Mouse (Mus musculus) heart, embryonic 10.5 days (tissue): ENCODE results near the gene Cwc27. TPM values are rescaled to one million over a fixed set of nuclear protein-coding genes. Genes with fewer than 3 reads are reported as not detected.
A peak's percentile ranks its signal among the peaks of the same experiment; 100 is the strongest.

Source experiments
- DNase-seq: peaks from one replicate; pipeline ENCODE4 v3.0.0-alpha.2; 2017; ENCODE audit warnings: low spot score
- H3K27ac ChIP-seq: fragments of 300-500 bp; sonication (generic); 2 replicates; pipeline ENCODE4 v1.5.1; 2016; ENCODE audit warnings: mild to moderate bottlenecking
- H3K27me3 ChIP-seq: fragments of 300-500 bp; sonication (generic); 2 replicates; pipeline ENCODE4 v1.6.1; 2016; ENCODE audit warnings: mild to moderate bottlenecking; ENCODE audit not compliant: poor library complexity, insufficient read depth, severe bottlenecking
- H3K36me3 ChIP-seq: fragments of 300-500 bp; sonication (generic); 2 replicates; pipeline ENCODE4 v1.6.1; 2016; ENCODE audit warnings: mild to moderate bottlenecking, moderate library complexity
- H3K4me1 ChIP-seq: fragments of 300-500 bp; sonication (generic); 2 replicates; pipeline ENCODE4 v1.6.1; 2016; ENCODE audit warnings: mild to moderate bottlenecking
- H3K4me3 ChIP-seq: fragments of 300-500 bp; sonication (generic); 2 replicates; pipeline ENCODE4 v1.5.1; 2016; ENCODE audit warnings: mild to moderate bottlenecking, moderate library complexity
- H3K9me3 ChIP-seq: fragments of 300-500 bp; sonication (generic); 2 replicates; pipeline ENCODE4 v1.6.1; 2016; ENCODE audit warnings: mild to moderate bottlenecking, moderate library complexity
- WGBS: fragments of 180-500 bp; shearing (Covaris S2); methylation state at CpG from one replicate; pipeline ENCODE4 v1.1.7; 2016; 5-methylcytosine and 5-hydroxymethylcytosine counted together
- polyA plus RNA-seq: library from polyadenylated mRNA; unstranded; fragments of >200 nt; fragmentation: Nextera tagmentation; extraction: Ambion mirVana; gene quantifications from 2 replicates; pipeline ENCODE4 v1.2.1, GENCODE M21; 2016

Cwc27 gene
- polyA plus RNA-seq, 1 experiment from 2014 or later = 29.7 TPM

DNA sequence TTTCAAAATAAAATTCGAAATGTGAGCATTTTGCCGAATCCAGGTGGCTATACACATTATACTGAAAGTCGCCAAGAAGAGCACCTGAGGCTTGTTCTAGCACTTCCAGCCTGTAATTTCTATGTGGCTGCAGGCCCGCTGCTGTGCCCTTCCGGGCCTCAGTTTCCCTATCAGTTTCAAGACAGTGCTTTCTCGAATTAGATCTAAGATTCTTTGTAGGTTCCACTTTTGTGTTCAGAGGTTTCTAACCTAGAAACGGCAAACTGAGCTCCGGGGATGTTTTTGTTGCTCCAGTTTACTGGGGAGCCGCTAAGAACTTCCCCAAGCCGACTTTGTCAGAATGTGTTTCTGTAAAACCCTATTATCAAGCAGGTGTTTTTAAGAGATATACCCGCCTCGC lies 754 bp upstream of the Cwc27 start:
- Histone ChIP-seq H3K4me3 (peak overlapping the region; percentile 78), H3K36me3 (no peaks in the 10 kb centered on the region), H3K4me1 (peaks cover 23% of the 10 kb centered on the region), H3K27me3 (no peaks in the 10 kb centered on the region), H3K9me3 (no peaks in the 10 kb centered on the region), H3K27ac (peak overlapping the region; percentile 96)
- no peak for DNase-seq
- WGBS = 52% methylated on average over 12 of the region's 12 CpGs

- Histone ChIP-seq H3K4me3 (peak overlapping the region; percentile 78), H3K27ac (peak overlapping the region; percentile 96), H3K9me3 (no peaks in the 10 kb centered on the region), H3K36me3 (no peaks in the 10 kb centered on the region), H3K27me3 (no peaks in the 10 kb centered on the region), H3K4me1 (peaks cover 16% of the 10 kb centered on the region)
- DNase-seq = no peak
- WGBS = 11% methylated on average over 8 of the region's 8 CpGs
Measured at GRCm38 (mm10) chr13:104816270-104816634, 690 bp downstream of the Cwc27 start.

GRCm38 (mm10) chr13:104805681-104806080 lies 11.3 kb downstream of the Cwc27 start:
- no peaks in the 10 kb centered on the region for H3K27me3 ChIP-seq
- 53% methylated on average over 3 of the region's 3 CpGs for WGBS
- no peak for DNase-seq
- no peak overlapping the region for H3K27ac ChIP-seq
- H3K9me3 ChIP-seq = no peaks in the 10 kb centered on the region
- no peak overlapping the region for H3K4me3 ChIP-seq
- H3K4me1 ChIP-seq = no peaks in the 10 kb centered on the region
- peaks cover 41% of the 10 kb centered on the region for H3K36me3 ChIP-seq

DNA sequence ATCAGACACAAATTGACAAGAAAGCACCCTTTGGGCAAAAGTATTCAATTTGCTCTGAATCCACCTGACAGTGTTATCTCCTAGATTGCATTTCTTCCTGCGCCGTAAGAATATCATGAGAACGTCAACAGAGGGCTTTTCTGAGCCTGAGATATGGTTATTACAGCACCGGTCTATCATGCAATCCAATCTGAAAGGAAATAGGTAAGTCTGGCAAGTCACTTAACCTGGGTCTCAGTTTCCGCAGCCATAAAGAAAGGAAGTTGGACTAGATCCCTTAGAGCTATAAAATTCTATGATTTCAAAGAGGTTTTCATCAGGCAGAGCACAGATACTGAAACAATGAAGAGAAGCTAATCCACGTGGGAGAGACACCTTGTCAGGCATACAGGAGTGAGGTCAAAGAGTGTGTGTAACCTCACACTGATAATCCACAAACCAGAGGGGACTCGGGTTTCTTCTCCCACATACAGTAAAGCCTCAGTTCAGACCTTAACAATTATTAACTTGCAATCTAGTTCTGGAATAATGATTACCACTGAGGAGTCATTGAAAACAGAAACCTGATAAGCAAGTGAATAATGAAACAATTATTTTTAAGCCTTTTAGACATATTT lies 17.3 kb downstream of the Cwc27 start:
- no peak overlapping the region for H3K4me3 ChIP-seq
- H3K27me3 ChIP-seq = no peaks in the 10 kb centered on the region
- no peaks in the 10 kb centered on the region for H3K4me1 ChIP-seq
- peaks cover 37% of the 10 kb centered on the region; the same call in 1 of the 2 replicates for H3K36me3 ChIP-seq
- DNase-seq = no peak
- no peaks in the 10 kb centered on the region for H3K9me3 ChIP-seq
- 80% methylated on average over 7 of the region's 7 CpGs for WGBS
- no peak overlapping the region for H3K27ac ChIP-seq

- H3K4me3 ChIP-seq = no peak overlapping the region
- H3K27me3 ChIP-seq = no peaks in the 10 kb centered on the region
- H3K9me3 ChIP-seq = no peaks in the 10 kb centered on the region
- no peak overlapping the region for H3K27ac ChIP-seq
- peaks cover 39% of the 10 kb centered on the region; the same call in 1 of the 2 replicates for H3K36me3 ChIP-seq
- no peak for DNase-seq
- H3K4me1 ChIP-seq = no peaks in the 10 kb centered on the region
- WGBS = 93% methylated on average over 8 of the region's 8 CpGs
Measured at GRCm38 (mm10) chr13:104799067-104799466, 17.9 kb downstream of the Cwc27 start.

GRCm38 (mm10) chr13:104794421-104794820 lies 22.5 kb downstream of the Cwc27 start:
- Histone ChIP-seq H3K36me3 (peaks cover 26% of the 10 kb centered on the region; the same call in 1 of the 2 replicates), H3K9me3 (no peaks in the 10 kb centered on the region), H3K4me3 (no peak overlapping the region), H3K27ac (no peak overlapping the region), H3K4me1 (no peaks in the 10 kb centered on the region), H3K27me3 (no peaks in the 10 kb centered on the region)
- no peak for DNase-seq
- WGBS = 90% methylated on average over 3 of the region's 3 CpGs

DNA sequence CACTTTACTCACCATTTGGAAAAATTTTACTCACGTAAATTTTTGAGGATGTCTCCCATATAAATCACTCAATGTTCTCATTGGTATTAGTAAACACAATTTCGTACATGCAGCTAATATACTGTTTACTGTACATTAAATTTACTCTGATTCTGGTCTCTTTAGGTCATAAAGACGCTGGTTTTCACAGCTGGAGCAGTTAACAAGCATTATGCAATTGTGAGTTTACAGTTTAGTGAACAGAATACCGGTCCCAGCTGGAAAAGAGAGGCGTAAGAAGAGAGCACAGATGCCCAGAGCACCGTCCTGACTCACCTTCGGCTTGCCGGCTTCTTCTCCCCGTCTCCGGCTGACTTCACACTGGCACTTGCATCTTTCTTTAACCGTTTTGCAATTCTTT lies 24.8 kb downstream of the Cwc27 start, which contains the start of gene Srek1ip1:
TSS of gene Srek1ip1 (plus strand) at position 301 of the 400 bp plus-strand sequence.
- 92% methylated on average over 11 of the region's 11 CpGs for WGBS

DNA sequence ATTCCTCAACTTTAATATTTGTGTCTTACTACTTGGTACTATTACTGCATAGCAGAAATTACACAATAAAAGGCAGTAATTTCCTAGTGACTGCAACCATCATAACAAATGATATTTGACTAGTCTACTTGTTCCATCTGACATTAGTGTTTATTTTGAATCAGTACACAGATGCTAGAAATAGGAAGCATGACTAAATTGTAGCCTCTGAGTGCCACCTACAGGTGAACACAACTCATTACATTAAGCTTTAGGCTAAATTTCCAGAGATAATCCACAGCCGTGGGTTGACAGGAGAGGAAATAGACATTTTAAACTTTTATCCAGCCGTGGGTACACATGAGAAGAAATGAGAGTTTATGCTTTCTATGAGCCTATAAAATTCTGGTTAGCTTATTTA lies 27.3 kb downstream of the Cwc27 start:
- no peak for DNase-seq
- Histone ChIP-seq H3K36me3 (peaks cover 26% of the 10 kb centered on the region; the same call in 1 of the 2 replicates), H3K9me3 (no peaks in the 10 kb centered on the region), H3K27ac (no peak overlapping the region), H3K27me3 (no peaks in the 10 kb centered on the region), H3K4me3 (no peak overlapping the region), H3K4me1 (no peaks in the 10 kb centered on the region)
- 29% methylated on average over 2 of the region's 2 CpGs for WGBS

More for the DNA sequence above, 24.8 kb downstream of the Cwc27 start, which contains the start of gene Srek1ip1:
- H3K27me3 ChIP-seq = no peaks in the 10 kb centered on the region
- no peak for DNase-seq
- no peak within 1 kb of the TSS for H3K4me3 ChIP-seq
- H3K27ac ChIP-seq = no peak within 1 kb of the TSS
- peaks cover 24% of the 10 kb centered on the region; the same call in 1 of the 2 replicates for H3K36me3 ChIP-seq
- H3K4me1 ChIP-seq = no peaks in the 10 kb centered on the region
- H3K9me3 ChIP-seq = no peaks in the 10 kb centered on the region

DNA sequence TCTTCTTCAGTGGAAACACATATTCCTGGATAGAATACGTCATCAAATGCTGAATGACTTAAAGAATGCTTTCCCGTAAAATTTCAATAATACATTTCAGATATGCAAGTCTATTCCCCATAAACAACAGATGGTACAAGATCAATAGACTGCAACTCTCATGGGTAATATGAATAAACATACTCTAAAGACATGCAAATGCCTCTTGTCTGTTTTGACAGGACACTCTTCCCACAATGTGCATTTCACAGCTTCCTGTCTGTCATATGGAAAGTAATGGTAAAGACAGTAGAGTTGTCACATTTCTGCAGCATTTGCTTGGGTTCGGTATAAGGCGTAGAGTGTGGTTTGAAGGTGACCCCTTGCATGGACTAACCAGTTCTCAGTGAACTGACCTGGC lies 29.7 kb downstream of the Cwc27 start:
- no peaks in the 10 kb centered on the region for H3K9me3 ChIP-seq
- no peak overlapping the region for H3K27ac ChIP-seq
- H3K4me3 ChIP-seq = no peak overlapping the region
- H3K4me1 ChIP-seq = no peaks in the 10 kb centered on the region
- no peak for DNase-seq
- peaks cover 35% of the 10 kb centered on the region for H3K36me3 ChIP-seq
- 92% methylated on average over 4 of the region's 4 CpGs for WGBS
- H3K27me3 ChIP-seq = no peaks in the 10 kb centered on the region

- no peak overlapping the region for H3K4me3 ChIP-seq
Measured at GRCm38 (mm10) chr13:104779104-104779670, 37.8 kb downstream of the Cwc27 start.

DNA sequence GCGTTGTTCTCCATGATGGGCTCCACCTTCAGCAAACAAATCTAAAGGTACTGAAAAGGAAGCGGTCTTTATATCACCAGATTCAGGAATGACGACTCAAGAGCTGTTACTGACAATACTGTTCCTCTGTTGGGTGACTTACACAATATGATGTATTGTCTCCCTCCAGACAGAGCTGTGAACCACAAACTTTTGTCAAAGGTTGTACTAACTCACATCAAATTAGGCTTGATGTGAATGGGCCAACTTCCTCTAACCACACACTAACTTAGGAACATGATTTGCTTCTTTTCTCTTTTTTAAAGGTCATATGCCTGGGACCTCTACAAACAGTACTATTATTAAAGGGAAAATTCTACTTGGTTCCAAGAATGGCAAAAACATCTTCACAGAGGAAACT lies 53.7 kb downstream of the Cwc27 start:
- H3K4me1 ChIP-seq = peaks cover 3% of the 10 kb centered on the region; the same call in 1 of the 2 replicates
- H3K9me3 ChIP-seq = no peaks in the 10 kb centered on the region
- DNase-seq = no peak
- H3K27me3 ChIP-seq = no peaks in the 10 kb centered on the region
- H3K27ac ChIP-seq = no peak overlapping the region
- WGBS = 84% methylated on average over 3 of the region's 3 CpGs
- no peaks in the 10 kb centered on the region for H3K36me3 ChIP-seq
- no peak overlapping the region for H3K4me3 ChIP-seq

More at GRCm38 (mm10) chr13:104779104-104779670, 37.8 kb downstream of the Cwc27 start:
- 59% methylated on average over 1 of the region's 1 CpGs for WGBS
- no peak for DNase-seq
- Histone ChIP-seq H3K36me3 (peaks cover 22% of the 10 kb centered on the region), H3K9me3 (no peaks in the 10 kb centered on the region), H3K27me3 (no peaks in the 10 kb centered on the region), H3K4me1 (no peaks in the 10 kb centered on the region), H3K27ac (no peak overlapping the region)

GRCm38 (mm10) chr13:104762401-104762800 lies 54.5 kb downstream of the Cwc27 start:
- Histone ChIP-seq H3K9me3 (no peaks in the 10 kb centered on the region), H3K27me3 (no peaks in the 10 kb centered on the region), H3K36me3 (no peaks in the 10 kb centered on the region), H3K4me3 (no peak overlapping the region), H3K27ac (no peak overlapping the region), H3K4me1 (peaks cover 3% of the 10 kb centered on the region; the same call in 1 of the 2 replicates)
- 92% methylated on average over 4 of the region's 4 CpGs for WGBS
- DNase-seq = no peak

GRCm38 (mm10) chr13:104759381-104759780 lies 57.6 kb downstream of the Cwc27 start:
- H3K4me1 ChIP-seq = no peaks in the 10 kb centered on the region

More at GRCm38 (mm10) chr13:104759381-104759780, 57.6 kb downstream of the Cwc27 start:
- no peak for DNase-seq
- H3K27me3 ChIP-seq = no peaks in the 10 kb centered on the region
- H3K36me3 ChIP-seq = no peaks in the 10 kb centered on the region
- H3K27ac ChIP-seq = no peak overlapping the region
- 71% methylated on average over 1 of the region's 1 CpGs for WGBS
- H3K9me3 ChIP-seq = no peaks in the 10 kb centered on the region
- H3K4me3 ChIP-seq = no peak overlapping the region
